Mouse (Mus musculus) heart, adult 8-10 months (tissue): ENCODE measurements at regions not wholly inside any gene's neighbourhood (a gene's known extent, or its start where the extent isn't known, plus 50 kb on each side); places are given as distances from the start of the nearest gene placed in this dataset.

Experiments used
- DNase-seq: peaks from one replicate; pipeline ENCODE4 v3.0.0; 2022; ENCODE audit warnings: low spot score

DNA sequence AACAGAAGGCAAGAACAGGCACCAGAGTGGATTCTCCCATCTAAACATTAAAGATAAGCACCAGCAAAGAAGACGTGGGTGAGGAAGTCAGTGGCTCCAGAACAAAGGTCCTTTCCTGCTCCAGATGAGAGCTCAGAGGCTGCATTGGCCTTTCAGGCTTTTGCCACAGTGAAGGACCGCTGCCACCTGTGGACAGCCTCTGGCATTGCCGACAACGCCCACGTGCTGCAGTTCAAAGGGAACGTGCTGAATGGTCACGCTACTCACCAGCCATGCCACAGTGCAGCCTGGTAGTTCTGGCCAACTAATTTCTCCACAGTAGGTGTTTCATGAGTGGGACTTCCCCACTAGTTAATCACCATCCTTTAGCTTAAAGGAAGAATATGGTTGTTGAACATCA lies 365.1 kb downstream of the Dmrt2 start:
- DNase-seq, result no peak

DNA sequence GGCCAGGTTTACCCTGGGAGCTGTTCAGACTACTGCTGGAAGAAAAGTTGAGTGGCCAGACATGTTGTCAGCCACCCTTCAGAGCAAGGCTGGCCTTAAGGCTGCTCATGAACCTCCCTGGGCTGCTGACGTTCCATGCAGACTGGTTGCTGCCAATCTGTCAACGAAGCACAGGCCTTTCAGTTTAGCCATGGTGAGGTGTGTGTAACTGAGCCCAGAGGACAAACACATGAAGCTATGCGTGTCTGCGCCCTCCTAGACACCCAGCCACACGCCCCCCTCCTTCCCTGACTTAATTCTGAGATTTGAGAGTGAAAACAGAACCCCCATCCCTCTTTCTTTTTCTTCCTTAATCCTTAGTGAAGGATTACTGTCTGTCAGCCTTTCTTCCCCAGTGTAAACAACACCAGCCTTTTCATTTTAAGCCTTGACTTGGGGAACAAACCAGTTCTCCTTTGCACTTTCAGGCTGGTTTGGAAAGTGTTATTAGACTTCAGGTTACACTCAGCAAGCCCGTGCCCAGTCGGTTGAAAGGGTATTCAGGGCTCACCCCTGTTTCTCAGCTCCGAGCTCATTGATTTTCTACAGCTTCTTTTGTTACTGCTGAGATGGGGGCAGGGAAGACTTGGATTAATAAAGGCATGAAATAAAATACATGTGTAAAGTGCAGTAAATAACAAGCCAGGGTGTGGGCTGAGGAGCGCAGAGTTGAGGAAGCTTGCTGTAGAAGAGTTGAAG lies 379.4 kb downstream of the Dmrt2 start:
- DNase-seq, result no peak

DNA sequence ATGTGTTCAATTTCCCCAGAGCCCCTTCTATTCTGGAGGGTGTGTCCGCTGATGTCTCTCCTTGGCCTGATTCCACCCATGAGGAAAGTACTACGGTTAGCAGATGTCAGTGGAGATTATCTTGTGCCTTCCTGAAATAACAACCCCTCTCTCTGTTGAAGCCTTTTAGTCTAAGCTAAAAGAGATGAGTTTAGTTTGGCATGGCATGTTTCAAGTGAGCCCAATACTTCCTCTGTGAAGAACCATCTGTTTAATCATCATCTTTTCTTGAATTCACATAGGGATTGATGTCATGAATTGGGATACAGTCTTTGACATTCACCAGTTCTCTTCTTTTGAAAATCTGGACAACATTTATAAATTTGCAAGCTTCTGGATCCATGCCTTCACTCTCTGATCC lies 387.5 kb downstream of the Dmrt2 start:
- DNase-seq, result no peak

DNA sequence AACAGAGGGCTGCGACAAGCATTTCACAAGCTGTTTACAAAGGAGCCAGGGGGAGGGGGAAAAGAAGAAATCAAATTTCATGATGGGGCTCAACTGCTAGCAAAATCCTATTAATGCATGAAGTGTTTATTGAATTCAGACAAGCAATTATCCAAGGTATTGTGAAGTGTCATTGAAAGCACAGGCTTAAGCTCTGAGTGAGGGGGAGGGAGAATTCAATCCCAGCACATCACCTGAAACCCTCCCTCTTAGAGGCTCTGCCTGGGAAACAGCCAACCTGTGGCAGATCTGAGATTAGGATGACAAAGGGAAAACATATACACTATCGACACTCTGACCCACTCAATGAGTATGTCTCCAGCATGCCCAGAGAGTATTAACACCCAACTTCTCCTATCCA lies 396.3 kb downstream of the Dmrt2 start:
- DNase-seq, result no peak

DNA sequence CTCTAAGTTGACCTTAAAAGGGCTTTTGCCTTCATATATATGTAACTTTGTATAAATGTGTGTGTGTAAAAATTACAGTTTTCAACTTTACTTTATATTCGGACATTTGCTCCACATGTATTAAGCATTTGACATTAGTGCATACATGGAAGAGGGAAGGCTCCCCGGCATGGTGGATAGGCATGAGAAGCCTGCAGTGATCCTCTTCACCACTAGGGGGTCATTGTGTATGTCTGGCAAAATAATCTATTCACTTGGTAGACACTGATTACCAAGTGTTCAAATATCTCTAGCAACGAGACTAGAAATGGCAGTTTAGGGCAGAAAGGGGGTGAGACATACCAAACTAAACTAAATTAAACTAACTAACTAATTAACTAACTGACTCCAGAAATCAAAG lies 397.7 kb downstream of the Dmrt2 start:
- no peak for DNase-seq

DNA sequence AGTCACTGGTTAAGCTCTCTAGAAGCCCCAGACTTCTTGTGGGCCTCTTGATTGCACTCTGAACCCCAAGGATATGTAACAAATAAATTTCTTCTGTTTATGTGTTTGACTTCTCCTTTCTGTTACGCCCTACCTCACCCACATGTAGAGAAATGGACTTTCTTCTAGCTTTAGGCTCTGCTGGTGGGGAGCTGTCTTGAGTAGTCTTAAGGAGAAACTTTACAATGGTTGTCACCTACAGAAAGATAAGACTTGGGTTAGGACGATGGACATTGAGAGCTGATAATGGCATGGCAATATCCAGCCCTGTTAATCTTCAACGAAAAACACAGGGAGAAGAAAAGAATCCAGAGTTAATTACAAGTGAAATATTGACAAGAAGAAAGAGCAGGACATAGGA lies 416.1 kb downstream of the Dmrt2 start:
- no peak for DNase-seq

DNA sequence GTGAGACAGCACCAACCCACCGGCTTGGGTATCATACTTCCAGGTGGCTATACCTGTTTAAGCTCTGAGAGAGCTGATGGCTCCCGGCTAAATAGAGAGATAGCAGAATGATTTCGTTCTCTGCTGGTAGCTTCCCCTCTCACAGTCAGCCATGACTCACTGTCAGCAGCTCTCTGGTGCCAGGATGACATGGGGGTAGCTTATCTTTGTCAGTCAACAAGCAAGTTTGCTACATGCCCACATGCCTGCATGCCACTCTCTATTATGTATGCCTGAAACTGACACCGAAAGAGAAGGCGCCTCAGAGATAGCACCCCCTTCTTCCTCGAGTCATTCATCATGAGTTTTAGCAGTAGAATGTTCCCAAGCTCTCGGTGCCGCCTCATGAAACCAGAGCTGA lies 419.2 kb downstream of the Dmrt2 start:
- DNase-seq, result no peak

DNA sequence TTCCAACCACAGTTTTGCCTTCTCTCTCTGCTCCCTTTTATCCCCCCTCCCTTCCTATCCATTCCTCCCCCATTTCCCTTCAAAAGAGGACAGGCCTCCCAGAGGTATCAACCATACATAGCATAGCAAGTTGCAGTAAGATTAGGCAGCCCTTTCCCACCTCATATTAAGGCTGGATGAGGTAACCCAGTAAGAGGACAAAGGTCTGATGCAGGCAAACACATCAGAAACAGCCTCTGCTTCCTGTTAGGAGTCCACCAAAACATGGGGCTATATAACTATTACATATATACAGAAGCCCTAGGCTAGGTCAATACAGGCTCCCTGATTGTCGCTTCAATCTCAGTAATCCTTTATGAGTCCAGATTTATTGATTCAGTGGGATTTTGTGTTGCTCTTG lies 421.6 kb downstream of the Dmrt2 start:
- DNase-seq, result no peak

DNA sequence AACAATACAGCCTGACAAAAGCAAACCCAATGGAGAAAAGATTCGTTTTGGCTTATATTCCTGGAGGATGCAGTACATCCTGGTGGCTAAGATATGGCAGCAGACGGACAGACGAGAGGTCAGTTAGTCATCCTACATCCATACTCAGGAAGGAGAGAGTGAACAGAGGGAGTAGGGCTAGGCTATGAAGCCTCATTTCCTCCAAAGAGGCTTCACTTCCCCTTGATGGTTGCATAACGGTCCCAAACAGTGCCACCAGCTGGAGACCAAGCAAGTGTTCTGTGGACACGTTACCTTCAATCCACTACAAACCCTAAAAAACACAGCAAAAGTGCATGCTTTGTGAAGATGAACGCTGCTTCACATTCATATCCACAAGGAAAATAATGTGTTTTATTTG lies 442.1 kb downstream of the Dmrt2 start:
- DNase-seq, result no peak

DNA sequence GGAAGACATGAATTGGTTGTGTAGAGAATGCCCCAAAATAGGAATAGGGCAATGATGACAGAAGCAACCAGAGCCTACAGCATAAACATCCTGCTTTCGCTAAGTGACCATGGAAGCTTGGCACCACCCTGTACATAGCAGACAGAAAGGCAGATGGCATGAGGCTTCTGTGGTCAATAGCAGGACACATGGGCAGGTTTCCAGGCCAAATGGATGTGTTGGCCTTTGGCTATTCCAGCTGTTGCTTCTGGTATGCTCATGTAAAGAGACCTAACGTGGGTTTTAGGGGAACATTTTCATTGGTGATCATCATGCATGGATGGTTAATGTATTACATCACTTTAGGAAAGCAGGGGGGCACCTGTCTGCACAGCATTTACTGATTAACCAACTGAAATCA lies 456.2 kb downstream of the Dmrt2 start:
- DNase-seq, result no peak

DNA sequence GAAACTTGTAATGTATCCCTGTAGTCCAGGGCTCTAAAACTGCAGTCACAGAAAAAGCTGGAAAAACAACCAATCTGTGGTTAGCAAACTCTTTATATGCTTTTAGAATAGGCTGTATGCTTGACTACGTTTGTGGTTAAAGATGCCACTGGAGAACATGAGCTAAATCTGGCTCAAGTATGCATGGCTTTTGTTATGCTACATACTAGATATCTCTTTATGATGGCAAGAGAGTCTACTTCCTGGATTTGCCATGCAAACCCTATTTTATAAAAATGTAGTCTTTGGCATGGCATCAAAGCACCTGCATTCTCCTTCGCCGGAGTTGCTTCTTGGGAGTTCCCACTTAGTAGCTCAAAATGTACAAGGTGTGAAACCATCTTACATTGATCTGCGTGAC lies 462.2 kb downstream of the Dmrt2 start:
- no peak for DNase-seq

DNA sequence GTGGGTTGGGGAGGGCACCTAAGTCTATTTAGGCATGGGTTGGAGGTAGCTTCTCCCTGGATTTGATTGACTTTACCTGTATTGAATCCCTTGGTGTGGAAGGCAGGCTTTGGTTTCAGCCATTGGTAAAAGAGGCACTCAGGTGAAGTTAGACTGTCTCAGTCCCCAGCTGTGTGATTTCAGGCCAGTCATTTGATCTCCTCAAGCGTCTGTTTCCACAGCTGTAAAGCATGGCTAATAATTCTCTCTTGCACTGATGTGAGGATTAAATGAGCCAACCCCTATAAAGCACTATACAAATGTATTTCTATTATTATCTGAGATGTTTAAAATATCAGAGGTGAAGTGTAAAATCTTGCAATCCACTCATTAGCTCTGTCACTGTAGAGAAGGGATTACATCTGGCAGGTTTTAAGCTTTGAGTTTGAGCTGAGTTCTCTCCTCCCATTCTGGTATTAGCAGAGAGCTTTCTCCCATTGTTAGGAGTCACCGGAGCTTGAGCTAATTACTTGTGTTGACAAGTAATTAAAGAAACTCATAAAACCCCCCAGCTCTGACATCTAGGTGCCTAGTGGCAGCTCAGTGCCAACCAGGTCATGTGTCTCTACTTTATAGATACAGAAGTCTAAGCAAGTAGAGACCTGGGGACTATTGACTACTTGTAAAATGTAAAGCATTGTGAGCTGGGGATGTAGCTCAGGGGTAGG lies 463.3 kb downstream of the Dmrt2 start:
- no peak for DNase-seq

DNA sequence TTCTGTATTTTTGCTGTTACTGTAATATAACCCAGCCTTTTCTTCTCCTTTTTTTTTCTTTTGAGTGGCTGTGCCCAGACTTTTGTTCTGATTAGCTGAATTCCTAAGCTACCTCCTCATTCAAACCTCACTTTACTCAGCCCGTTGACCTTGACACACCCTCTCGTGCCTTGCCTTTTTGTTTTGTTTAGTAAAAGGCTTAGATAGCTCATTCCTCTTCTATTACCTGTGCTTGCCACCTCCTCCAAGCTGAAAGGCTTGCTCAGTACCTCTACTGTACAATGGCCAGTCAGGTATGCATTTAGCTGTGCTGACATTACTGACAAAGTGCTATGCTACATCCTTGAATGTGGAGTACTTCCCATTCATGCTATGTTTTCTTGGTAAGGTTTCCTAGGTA lies 464.2 kb upstream of the Smarca2 start:
- no peak for DNase-seq

DNA sequence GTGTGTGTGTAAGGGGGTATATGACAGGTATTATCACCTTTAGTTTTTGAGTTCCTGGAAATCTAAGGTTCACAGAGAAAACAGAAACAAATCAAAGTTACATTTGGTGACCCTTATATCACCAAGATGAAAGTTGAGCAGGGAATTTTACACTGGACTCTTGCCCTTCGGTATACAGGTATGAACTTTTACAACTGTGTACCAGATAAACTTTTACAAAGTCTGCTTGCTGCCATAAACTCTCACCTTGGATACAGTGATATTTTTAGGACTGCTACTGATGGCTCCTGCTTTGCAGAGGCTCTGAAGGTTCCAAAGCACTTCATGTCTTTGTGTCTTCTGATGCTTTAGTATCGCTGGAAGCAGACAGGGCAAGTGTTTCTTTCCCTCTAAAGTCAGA lies 461.3 kb upstream of the Smarca2 start:
- no peak for DNase-seq

DNA sequence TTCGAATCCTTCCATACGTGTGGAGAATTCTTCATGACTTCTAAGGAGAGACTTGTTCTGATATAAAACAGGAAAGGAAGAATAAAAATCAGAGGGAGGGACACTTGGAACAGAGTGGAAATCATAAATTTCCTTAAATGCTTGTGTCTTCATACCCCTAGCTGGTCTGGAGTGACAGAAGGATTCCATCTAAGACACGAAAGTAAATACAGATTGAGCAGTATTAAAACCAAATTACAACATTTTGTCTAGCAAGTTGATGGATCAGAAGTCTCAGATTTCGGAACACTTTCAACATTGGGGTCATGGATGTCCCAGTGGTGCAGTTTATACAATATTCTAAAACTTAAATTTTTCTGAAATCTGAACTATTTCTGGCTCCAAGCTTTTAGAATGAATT lies 453.6 kb upstream of the Smarca2 start:
- no peak for DNase-seq

DNA sequence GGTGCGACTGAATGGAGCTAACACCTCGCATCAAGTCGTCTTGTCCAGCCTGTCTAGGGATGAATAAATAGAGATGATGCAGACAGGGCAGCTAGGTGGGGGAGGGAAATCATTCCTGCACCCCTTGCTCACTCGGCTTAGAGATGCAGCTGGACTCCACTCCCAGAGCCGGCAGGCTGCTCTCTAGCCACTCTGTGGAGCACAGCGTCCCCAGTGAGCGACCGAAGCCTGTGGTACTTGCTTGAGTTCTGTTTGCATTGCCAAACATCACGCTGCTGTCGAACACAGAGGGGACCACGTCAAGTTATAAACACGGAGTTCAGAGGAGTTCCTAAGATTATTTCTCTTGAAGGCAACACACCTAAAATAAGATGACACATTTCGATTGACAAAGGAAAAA lies 439.9 kb upstream of the Smarca2 start:
- DNase-seq, result no peak

DNA sequence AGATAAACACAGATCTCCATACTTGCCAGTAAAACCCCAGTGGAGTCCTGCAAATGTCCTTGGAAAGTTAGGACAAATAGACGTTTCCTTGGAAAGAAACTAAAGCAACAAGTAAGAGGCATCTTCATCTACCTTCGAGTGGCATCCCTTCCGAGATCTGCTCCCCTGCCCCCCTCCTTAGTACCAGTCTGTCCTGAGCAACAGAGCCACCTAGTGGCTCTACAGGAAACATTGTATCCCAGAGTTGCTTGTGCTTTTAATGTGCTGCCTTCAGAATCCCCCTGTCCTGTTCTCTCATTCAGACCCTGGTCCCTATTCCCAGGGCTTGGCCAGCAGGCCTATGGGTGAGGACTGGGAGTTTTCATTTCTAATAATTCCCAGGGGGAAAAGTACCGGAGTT lies 423.1 kb upstream of the Smarca2 start:
- no peak for DNase-seq

DNA sequence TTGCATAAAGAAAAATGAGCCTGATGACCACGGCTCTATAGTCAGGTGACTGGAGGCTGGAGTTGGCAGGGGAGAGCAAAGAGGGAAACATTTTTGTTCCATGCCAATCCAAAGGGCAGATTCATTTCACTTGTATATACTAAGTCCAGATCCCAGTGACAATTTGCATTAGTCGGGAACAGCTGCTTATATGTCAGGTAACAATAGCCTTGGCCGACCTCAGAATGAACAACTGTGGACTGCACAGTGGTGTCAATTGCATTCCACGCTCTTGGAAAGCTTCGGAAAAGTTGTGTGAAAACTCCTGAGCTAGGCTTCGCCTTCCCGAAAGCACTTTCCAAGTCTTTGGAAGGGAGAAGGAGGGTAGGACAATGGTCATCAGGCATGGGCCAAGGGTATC lies 419.8 kb upstream of the Smarca2 start:
- no peak for DNase-seq

DNA sequence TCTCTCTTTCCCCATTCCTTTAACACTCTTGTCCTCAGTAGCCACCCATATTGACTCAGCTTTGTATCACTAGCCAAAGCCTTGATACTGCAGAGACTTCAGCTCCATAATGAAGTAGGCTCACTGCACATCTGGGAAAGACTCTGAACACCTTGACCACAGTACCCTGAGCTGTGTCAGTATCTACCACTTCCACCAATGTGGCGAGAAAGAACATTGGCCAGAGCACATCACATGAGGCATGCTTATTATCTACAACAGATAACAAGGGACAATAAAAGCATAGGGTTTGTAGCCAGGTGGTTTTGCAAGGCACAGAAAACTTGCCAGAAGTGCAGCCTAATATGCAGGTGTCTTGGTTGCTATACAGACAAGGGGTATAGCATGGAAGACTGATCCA lies 414.0 kb upstream of the Smarca2 start:
- DNase-seq, result no peak

DNA sequence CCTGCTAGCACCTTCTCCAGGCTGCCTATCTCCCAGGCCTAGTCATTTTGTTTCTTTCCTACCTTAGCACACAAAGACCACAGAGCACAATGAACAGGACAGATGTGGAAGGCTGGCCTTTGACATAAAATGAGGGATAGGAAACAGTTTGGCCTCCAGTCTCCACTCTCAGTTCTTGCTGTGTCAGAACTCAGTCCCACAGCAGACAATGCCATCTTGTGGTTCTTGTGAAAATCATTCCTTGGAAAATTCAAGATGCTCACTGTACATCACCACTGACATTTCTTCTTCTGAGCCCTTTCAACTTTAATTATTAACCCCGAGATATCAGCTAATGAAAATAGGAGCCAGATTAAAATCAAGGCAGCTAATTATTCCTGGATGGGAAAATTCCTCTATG lies 411.2 kb upstream of the Smarca2 start:
- no peak for DNase-seq

DNA sequence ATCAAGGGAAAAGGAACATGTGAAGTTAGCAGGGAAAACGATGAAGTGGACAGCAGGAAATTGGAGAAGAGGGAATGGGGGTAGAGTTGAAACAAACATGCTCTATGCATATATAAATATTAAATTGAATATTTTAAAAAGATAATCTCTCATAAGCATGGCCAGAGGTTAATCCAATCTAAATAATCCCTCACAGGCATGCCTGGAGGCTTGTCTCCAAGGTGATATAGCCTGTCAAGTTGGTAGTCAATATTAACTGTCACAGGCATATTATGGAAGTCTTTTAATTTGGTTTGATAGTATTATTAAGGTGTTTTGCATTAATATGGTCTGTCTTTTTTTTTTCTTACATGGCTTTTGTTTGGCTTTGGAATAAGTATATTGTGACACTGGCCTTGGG lies 396.1 kb upstream of the Smarca2 start:
- no peak for DNase-seq

DNA sequence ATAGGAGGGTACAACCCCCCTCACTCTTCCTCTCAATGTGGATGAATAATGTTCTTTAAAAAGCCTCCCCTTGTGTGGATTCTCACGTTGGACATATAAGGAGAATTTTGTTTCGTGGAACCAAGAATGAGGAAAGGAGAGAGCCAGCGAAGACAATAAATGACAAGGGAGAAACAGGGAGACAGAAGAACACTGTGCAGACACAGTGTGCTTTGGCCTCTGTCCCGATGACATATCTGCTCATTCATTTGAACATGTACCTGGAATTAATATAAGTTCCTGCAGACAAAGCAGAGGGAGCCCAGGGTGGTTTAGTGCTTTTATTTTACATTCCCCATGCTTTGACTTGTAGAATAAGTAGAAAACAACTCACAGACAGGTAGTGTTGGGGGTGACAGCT lies 370.3 kb upstream of the Smarca2 start:
- no peak for DNase-seq

DNA sequence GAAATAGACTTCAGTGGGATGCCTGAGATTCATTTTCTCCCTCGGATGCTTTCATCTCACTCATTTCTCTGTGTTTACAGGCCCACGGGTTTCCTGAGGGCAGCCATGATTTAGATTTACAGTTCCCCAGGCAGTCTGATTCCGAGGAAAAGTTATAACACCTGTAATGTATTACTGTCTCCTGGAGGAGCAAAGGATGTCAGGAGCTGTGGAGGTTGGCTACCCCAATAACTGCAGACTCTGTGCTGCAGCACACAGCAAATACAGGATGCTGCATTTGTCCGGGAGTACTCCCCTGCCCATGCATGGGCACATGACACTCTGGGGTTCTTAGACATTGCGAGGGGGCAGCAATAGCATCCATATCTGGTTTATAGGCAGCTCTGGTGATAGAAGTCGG lies 360.8 kb upstream of the Smarca2 start:
- no peak for DNase-seq

DNA sequence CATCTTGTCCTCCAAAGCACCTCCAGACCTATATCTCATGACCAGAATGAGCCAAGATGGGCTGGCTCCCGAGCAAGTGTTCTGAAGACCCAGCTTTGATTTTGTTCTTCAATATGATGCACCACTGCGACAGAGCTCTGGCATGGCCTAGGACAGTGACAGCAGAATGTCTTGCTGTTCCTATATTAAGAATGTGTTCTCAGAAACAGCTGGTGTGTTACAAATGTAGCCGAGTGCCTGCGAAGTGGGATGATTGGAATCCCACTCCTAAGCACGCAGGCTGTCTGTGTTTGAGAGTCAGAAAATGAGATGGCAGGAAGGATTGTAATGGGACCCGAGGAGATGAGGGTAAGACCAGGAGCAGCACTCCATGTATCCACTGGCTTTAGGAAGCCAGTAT lies 355.1 kb upstream of the Smarca2 start:
- no peak for DNase-seq
